Mouse (Mus musculus) liver, adult 2 months (tissue): ENCODE measurements around the gene Dclk1. TPM values are rescaled to one million over a fixed set of nuclear protein-coding genes. Genes with fewer than 3 reads are reported as not detected.

Experiments
- DNase-seq: peaks from one replicate; pipeline ENCODE4 v3.0.0-alpha.2; 2011; ENCODE audit warnings: low read depth, low spot score; ENCODE audit errors: extremely low read depth
- H3K27ac ChIP-seq: fragments of 200-500 bp; replicated peaks from 2 replicates; pipeline ENCODE4 v1.5.1; 2012; ENCODE audit warnings: low read depth, mild to moderate bottlenecking, control low read depth, inconsistent platforms, low read length; ENCODE audit not compliant: insufficient read depth
- H3K27me3 ChIP-seq: fragments of 200-500 bp; 2 replicates; pipeline ENCODE4 v1.6.1; 2012; ENCODE audit warnings: mild to moderate bottlenecking, moderate library complexity, low read length, inconsistent platforms; ENCODE audit not compliant: control insufficient read depth, insufficient read depth
- H3K36me3 ChIP-seq: fragments of 200-500 bp; 2 replicates; pipeline ENCODE4 v1.6.1; 2012; ENCODE audit warnings: low read length, inconsistent platforms; ENCODE audit not compliant: control insufficient read depth, insufficient read depth
- H3K4me1 ChIP-seq: fragments of 200-500 bp; 2 replicates; pipeline ENCODE4 v1.6.1; 2011; ENCODE audit warnings: low read length; ENCODE audit not compliant: control insufficient read depth, insufficient read depth
- H3K4me3 ChIP-seq: fragments of 200-500 bp; 2 replicates; pipeline ENCODE4 v1.5.1; 2011; ENCODE audit warnings: low read depth, mild to moderate bottlenecking, control low read depth, low read length, moderate library complexity; ENCODE audit not compliant: insufficient read depth
- H3K79me2 ChIP-seq: fragments of 200-500 bp; 2 replicates; pipeline ENCODE4 v1.6.1; 2012; ENCODE audit warnings: inconsistent platforms, mild to moderate bottlenecking, low read length, moderate library complexity; ENCODE audit not compliant: control insufficient read depth, insufficient read depth
- H3K9ac ChIP-seq: fragments of 200-500 bp; 2 replicates; pipeline ENCODE4 v1.6.1; 2012; ENCODE audit warnings: low read depth, mild to moderate bottlenecking, control low read depth, inconsistent platforms, low read length
- CTCF ChIP-seq: fragments of 200-500 bp; IDR thresholded peaks from 2 replicates; pipeline ENCODE4 v1.5.1; 2011; ENCODE audit warnings: low read depth, low read length, control low read depth
- POLR2A ChIP-seq: fragments of 200-500 bp; IDR thresholded peaks from 2 replicates; pipeline ENCODE4 v1.6.1; 2011; ENCODE audit warnings: low read length, control low read depth; ENCODE audit not compliant: insufficient read depth; ENCODE audit errors: extremely low read depth
- WGBS: fragments of 180-500 bp; shearing (Covaris S2); methylation state at CpG from one replicate; pipeline ENCODE4 v1.1.7; 2018; 5-methylcytosine and 5-hydroxymethylcytosine counted together
- polyA plus RNA-seq: library from polyadenylated mRNA; depleted of rRNA; stranded (reverse); fragments of >200 nt; gene quantifications from 2 replicates; pipeline ENCODE4 v1.2.3, GENCODE M21; 2012
- total RNA-seq: library from RNA; depleted of rRNA; stranded (reverse); fragments of >200 nt; gene quantifications from 2 replicates; pipeline ENCODE4 v1.2.3, GENCODE M21; 2014

The Dclk1 gene
- total and polyA plus RNA-seq, 2 experiments: 0.46 TPM; not detected in 1

- Histone ChIP-seq H3K27me3 (no peaks in the 10 kb centered on the region), H3K4me1 (no peaks in the 10 kb centered on the region), H3K9ac (no peak overlapping the region), H3K4me3 (no peak overlapping the region), H3K79me2 (no peaks in the 10 kb centered on the region), H3K27ac (no peak overlapping the region), H3K36me3 (no peaks in the 10 kb centered on the region)
- WGBS: 95% methylated on average over 6 of the region's 6 CpGs
- no peak for DNase-seq
- no peak for TF ChIP-seq CTCF
- TF ChIP-seq POLR2A: no peak
Measured at GRCm38 (mm10) chr3:55555848-55556247, 313.7 kb downstream of the Dclk1 start.

GRCm38 (mm10) chr3:55558570-55558969 lies 316.4 kb downstream of the Dclk1 start:
- no peak overlapping the region for H3K27ac ChIP-seq
- no peak overlapping the region for H3K9ac ChIP-seq
- H3K4me3 ChIP-seq: no peak overlapping the region
- DNase-seq: no peak
- no peaks in the 10 kb centered on the region for H3K27me3 ChIP-seq
- no peaks in the 10 kb centered on the region for H3K36me3 ChIP-seq
- H3K79me2 ChIP-seq: no peaks in the 10 kb centered on the region
- WGBS: 67% methylated on average over 1 of the region's 1 CpGs
- no peaks in the 10 kb centered on the region for H3K4me1 ChIP-seq
- TF ChIP-seq POLR2A: no peak

- 91% methylated on average over 3 of the region's 3 CpGs for WGBS
- H3K36me3 ChIP-seq: no peaks in the 10 kb centered on the region
- TF ChIP-seq POLR2A: no peak
- TF ChIP-seq CTCF: no peak
- DNase-seq: no peak
- H3K4me3 ChIP-seq: no peak overlapping the region
- no peaks in the 10 kb centered on the region for H3K4me1 ChIP-seq
- no peak overlapping the region for H3K27ac ChIP-seq
- H3K9ac ChIP-seq: no peak overlapping the region
- no peaks in the 10 kb centered on the region for H3K79me2 ChIP-seq
- H3K27me3 ChIP-seq: no peaks in the 10 kb centered on the region
Measured at GRCm38 (mm10) chr3:55567476-55567875, 325.3 kb downstream of the Dclk1 start.

GRCm38 (mm10) chr3:55569539-55569938 lies 327.4 kb downstream of the Dclk1 start:
- no peak for DNase-seq
- H3K9ac ChIP-seq: no peak overlapping the region
- H3K36me3 ChIP-seq: no peaks in the 10 kb centered on the region
- 86% methylated on average over 10 of the region's 10 CpGs for WGBS
- H3K4me1 ChIP-seq: no peaks in the 10 kb centered on the region
- H3K79me2 ChIP-seq: no peaks in the 10 kb centered on the region
- TF ChIP-seq CTCF (no peak), POLR2A (no peak)
- no peak overlapping the region for H3K27ac ChIP-seq
- no peak overlapping the region for H3K4me3 ChIP-seq
- no peaks in the 10 kb centered on the region for H3K27me3 ChIP-seq

- Histone ChIP-seq H3K36me3 (no peaks in the 10 kb centered on the region), H3K27ac (no peak overlapping the region), H3K79me2 (no peaks in the 10 kb centered on the region), H3K27me3 (no peaks in the 10 kb centered on the region), H3K4me3 (no peak overlapping the region), H3K9ac (no peak overlapping the region), H3K4me1 (no peaks in the 10 kb centered on the region)
- WGBS: 87% methylated on average over 3 of the region's 3 CpGs
- TF ChIP-seq CTCF (no peak), POLR2A (no peak)
- no peak for DNase-seq
Measured at GRCm38 (mm10) chr3:55571034-55571433, 328.9 kb downstream of the Dclk1 start.

- H3K4me1 ChIP-seq: no peaks in the 10 kb centered on the region
- no peaks in the 10 kb centered on the region for H3K27me3 ChIP-seq
- no peaks in the 10 kb centered on the region for H3K79me2 ChIP-seq
- no peak overlapping the region for H3K4me3 ChIP-seq
- no peak for DNase-seq
- no peak overlapping the region for H3K27ac ChIP-seq
- TF ChIP-seq POLR2A: no peak
- TF ChIP-seq CTCF: no peak
- H3K36me3 ChIP-seq: no peaks in the 10 kb centered on the region
- H3K9ac ChIP-seq: no peak overlapping the region
- WGBS: 77% methylated on average over 11 of the region's 11 CpGs
Measured at GRCm38 (mm10) chr3:55571552-55572296, 329.6 kb downstream of the Dclk1 start.
